ENCODE assay signal across 18 mouse cellular contexts in genomic region chr12:70157292-70158066, GRCm38 (mm10). TPM values are rescaled to one million over a fixed set of nuclear protein-coding genes. Genes with fewer than 3 reads are reported as not detected.
"Had no signal": no experiment of that assay in that cellular context is flagged by ENCODE, and none has a peak within 500 bp of the region (broad histone marks: within the 10 kb centered on the region; RNA-seq: fewer than 3 reads in every experiment).

No protein-coding gene starts in this region.

- ATAC-seq: intestine, postnatal 0 days; liver, embryonic 12.5 days had no signal

- H3K4me1 ChIP-seq: limb, embryonic 15.5 days; liver, embryonic 12.5 days had no signal

- H3K4me2 ChIP-seq: limb, embryonic 15.5 days; liver, embryonic 12.5 days; lung, embryonic 15.5 days had no signal

- H3K9ac ChIP-seq: limb, embryonic 15.5 days; liver, embryonic 12.5 days; lung, embryonic 15.5 days had no signal

- H3K27ac ChIP-seq: left cerebral cortex, adult 2 months; limb, embryonic 15.5 days; liver, embryonic 12.5 days; lung, embryonic 15.5 days; macrophage had no signal

- H3K9me3 ChIP-seq: limb, embryonic 15.5 days; liver, embryonic 12.5 days; lung, embryonic 15.5 days; megakaryocyte, embryonic 14.5 days had no signal

- H3K27me3 ChIP-seq: limb, embryonic 15.5 days; lung, embryonic 15.5 days had no signal

- H3K4me3 ChIP-seq: left cerebral cortex, adult 2 months; limb, embryonic 15.5 days; liver, embryonic 12.5 days; lung, embryonic 15.5 days; megakaryocyte, embryonic 14.5 days had no signal

- DNase-seq: kidney, adult 8-10 months; kidney, postnatal 25 days; lung, postnatal 14 days; right cerebral cortex, adult 18-20 months; right cerebral cortex, postnatal 25 days; thymus, postnatal 36 days had no signal

- H3K36me3 ChIP-seq: limb, embryonic 15.5 days; liver, embryonic 12.5 days; lung, embryonic 15.5 days had no signal

RNA-seq across cellular contexts. Expression of gene Abhd12b, which starts 3.5 kb away (rescaled TPM):
- total RNA-seq: layer of hippocampus, postnatal 25 days; left cerebral cortex, postnatal 25 days had no signal
- polyA plus RNA-seq: intestine, postnatal 0 days; liver, embryonic 12.5 days; liver, embryonic 16.5 days; macrophage; small intestine, adult 2 months; thymus, postnatal 0 days had no signal
